Mouse (Mus musculus) left cerebral cortex, adult 9 months (tissue): ENCODE measurements around the gene Fgd2.

Source experiments
- DNase-seq, 2 experiments: peaks; one replicate each; pipeline ENCODE4 v3.0.0; 2022; ENCODE audit warnings: low spot score in 2 of 2

The Fgd2 gene

GRCm38 (mm10) chr17:29397480-29398433 is 37.0 kb downstream of the Fgd2 start:
- no peak for DNase-seq

- DNase-seq = no peak
These were observed 37.8 kb downstream of the Fgd2 start for GRCm38 (mm10) chr17:29398434-29399026.

- DNase-seq = no peak
These were observed 38.7 kb downstream of the Fgd2 start for GRCm38 (mm10) chr17:29399241-29399910.

- no peak for DNase-seq
These were observed 39.3 kb downstream of the Fgd2 start for GRCm38 (mm10) chr17:29400044-29400443.

- DNase-seq = no peak
These were observed 41.1 kb downstream of the Fgd2 start for GRCm38 (mm10) chr17:29401741-29402268.

GRCm38 (mm10) chr17:29403179-29403578 is 42.5 kb downstream of the Fgd2 start:
- DNase-seq = no peak

- DNase-seq = no peak
These were observed 44.8 kb downstream of the Fgd2 start for GRCm38 (mm10) chr17:29405501-29405900.

- DNase-seq = no peak
These were observed 45.4 kb downstream of the Fgd2 start for GRCm38 (mm10) chr17:29406077-29406476.

GRCm38 (mm10) chr17:29407405-29407804 is 46.7 kb downstream of the Fgd2 start:
- DNase-seq = no peak

GRCm38 (mm10) chr17:29408364-29408763 is 47.6 kb downstream of the Fgd2 start:
- DNase-seq = no peak

- no peak for DNase-seq
These were observed 49.2 kb downstream of the Fgd2 start for GRCm38 (mm10) chr17:29409800-29410343.

GRCm38 (mm10) chr17:29411821-29412425 is 51.2 kb downstream of the Fgd2 start:
- no peak for DNase-seq

- DNase-seq = no peak
These were observed 53.9 kb downstream of the Fgd2 start for GRCm38 (mm10) chr17:29414566-29414965.

- no peak for DNase-seq
These were observed 55.3 kb downstream of the Fgd2 start for GRCm38 (mm10) chr17:29415761-29416662.

- DNase-seq = no peak
These were observed 56.0 kb downstream of the Fgd2 start for GRCm38 (mm10) chr17:29416757-29417156.

GRCm38 (mm10) chr17:29418758-29419380 is 58.2 kb downstream of the Fgd2 start:
- DNase-seq = no peak

- DNase-seq = no peak
These were observed 59.4 kb downstream of the Fgd2 start for GRCm38 (mm10) chr17:29419976-29420739.

GRCm38 (mm10) chr17:29421319-29421718 is 60.6 kb downstream of the Fgd2 start:
- no peak for DNase-seq

GRCm38 (mm10) chr17:29422337-29422736 is 61.6 kb downstream of the Fgd2 start:
- DNase-seq = no peak
